Mouse (Mus musculus): Measurements from ENCODE around the gene Coro1c. TPM values are rescaled to one million over a fixed set of nuclear protein-coding genes. Genes with fewer than 3 reads are reported as not detected.
A peak's percentile ranks its signal among the peaks of the same experiment; 100 is the strongest.

Gene Coro1c
- total and polyA plus RNA-seq, 2 experiments from 2014 or later: 149 to 151 TPM

GRCm38 (mm10) chr5:113808177-113808576 is 100.4 kb downstream of the Coro1c start:
- no peaks in the 10 kb centered on the region for H3K4me1 ChIP-seq (ENCODE audit: insufficient read depth, low read length)
- no peak overlapping the region for H3K4me3 ChIP-seq (ENCODE audit: low read length)
- no peak overlapping the region for H3K9ac ChIP-seq (replicated peaks; ENCODE audit: low read length)
- no peak overlapping the region for H3K27ac ChIP-seq
- H3K4me2 ChIP-seq (ENCODE audit: low read depth, low read length): no peak overlapping the region
- no peak for TF ChIP-seq CTCF (IDR thresholded peaks at IDR 0.05; ENCODE audit: low read depth)
- H3K36me3 ChIP-seq (ENCODE audit: insufficient read depth, low read length): no peaks in the 10 kb centered on the region
- ATAC-seq (no peak), DNase-seq (ENCODE audit: low spot score) (no peak)
- 87% methylated on average over 2 of the region's 2 CpGs for WGBS
- no peaks in the 10 kb centered on the region for H3K27me3 ChIP-seq (ENCODE audit: insufficient read depth, low read length)
- 0 out of 2 replicates have a peak, but pooled peaks cover 3% of the 10 kb centered on the region for H3K9me3 ChIP-seq (ENCODE audit: low read length)

- Histone ChIP-seq H3K27ac (no peak overlapping the region), H3K4me3 (ENCODE audit: low read length) (no peak overlapping the region), H3K36me3 (ENCODE audit: insufficient read depth, low read length) (no peaks in the 10 kb centered on the region), H3K9ac (replicated peaks; ENCODE audit: low read length) (no peak overlapping the region), H3K27me3 (ENCODE audit: insufficient read depth, low read length) (no peaks in the 10 kb centered on the region), H3K9me3 (ENCODE audit: low read length) (0 out of 2 replicates have a peak, but pooled peaks cover 3% of the 10 kb centered on the region), H3K4me1 (ENCODE audit: insufficient read depth, low read length) (no peaks in the 10 kb centered on the region), H3K4me2 (ENCODE audit: low read depth, low read length) (no peak overlapping the region)
- DNase-seq (ENCODE audit: low spot score) (no peak), ATAC-seq (no peak)
- WGBS: 67% methylated on average over 9 of the region's 9 CpGs
- no peak for TF ChIP-seq CTCF (IDR thresholded peaks at IDR 0.05; ENCODE audit: low read depth)
Observed at GRCm38 (mm10) chr5:113807712-113808111, 100.8 kb downstream of the Coro1c start.

GRCm38 (mm10) chr5:113806414-113806813 is 102.1 kb downstream of the Coro1c start:
- no peak for ATAC-seq
- H3K27ac ChIP-seq: no peak overlapping the region
- no peaks in the 10 kb centered on the region for H3K27me3 ChIP-seq (ENCODE audit: insufficient read depth, low read length)
- 35% methylated on average over 10 of the region's 10 CpGs for WGBS
- TF ChIP-seq CTCF (IDR thresholded peaks at IDR 0.05; ENCODE audit: low read depth): no peak
- DNase-seq (ENCODE audit: low spot score): no peak
- H3K9ac ChIP-seq (replicated peaks; ENCODE audit: low read length): no peak overlapping the region
- H3K4me3 ChIP-seq (ENCODE audit: low read length): no peak overlapping the region
- H3K9me3 ChIP-seq (ENCODE audit: low read length): 0 out of 2 replicates have a peak, but pooled peaks cover 3% of the 10 kb centered on the region
- H3K4me1 ChIP-seq (ENCODE audit: insufficient read depth, low read length): no peaks in the 10 kb centered on the region
- H3K36me3 ChIP-seq (ENCODE audit: insufficient read depth, low read length): no peaks in the 10 kb centered on the region
- H3K4me2 ChIP-seq (ENCODE audit: low read depth, low read length): no peak overlapping the region

GRCm38 (mm10) chr5:113805301-113805700 is 103.3 kb downstream of the Coro1c start:
- WGBS: 83% methylated on average over 9 of the region's 9 CpGs
- no peak overlapping the region for H3K4me3 ChIP-seq (ENCODE audit: low read length)
- ATAC-seq: no peak

GRCm38 (mm10) chr5:113804395-113804966 is 104.1 kb downstream of the Coro1c start:
- 53% methylated on average over 7 of the region's 7 CpGs for WGBS
- no peak for TF ChIP-seq CTCF (IDR thresholded peaks at IDR 0.05; ENCODE audit: low read depth)
- Histone ChIP-seq H3K4me1 (ENCODE audit: insufficient read depth, low read length) (no peaks in the 10 kb centered on the region), H3K9ac (replicated peaks; ENCODE audit: low read length) (no peak overlapping the region), H3K4me3 (ENCODE audit: low read length) (no peak overlapping the region), H3K9me3 (ENCODE audit: low read length) (no peaks in the 10 kb centered on the region), H3K27ac (no peak overlapping the region), H3K36me3 (ENCODE audit: insufficient read depth, low read length) (no peaks in the 10 kb centered on the region), H3K27me3 (ENCODE audit: insufficient read depth, low read length) (no peaks in the 10 kb centered on the region), H3K4me2 (ENCODE audit: low read depth, low read length) (no peak overlapping the region)
- no peak for DNase-seq (ENCODE audit: low spot score)
- no peak for ATAC-seq

More at GRCm38 (mm10) chr5:113805301-113805700, 103.3 kb downstream of the Coro1c start:
- TF ChIP-seq CTCF (IDR thresholded peaks at IDR 0.05; ENCODE audit: low read depth): no peak
- Histone ChIP-seq H3K9ac (replicated peaks; ENCODE audit: low read length) (no peak overlapping the region), H3K4me1 (ENCODE audit: insufficient read depth, low read length) (no peaks in the 10 kb centered on the region), H3K9me3 (ENCODE audit: low read length) (no peaks in the 10 kb centered on the region), H3K36me3 (ENCODE audit: insufficient read depth, low read length) (no peaks in the 10 kb centered on the region), H3K4me2 (ENCODE audit: low read depth, low read length) (no peak overlapping the region), H3K27me3 (ENCODE audit: insufficient read depth, low read length) (no peaks in the 10 kb centered on the region), H3K27ac (no peak overlapping the region)
- DNase-seq (ENCODE audit: low spot score): no peak

- WGBS: 2% methylated on average over 10 of the region's 11 CpGs
- peak; percentile 42 for DNase-seq (ENCODE audit: low spot score)
- no peak within 1 kb of the TSS for H3K27ac ChIP-seq
- H3K27me3 ChIP-seq (ENCODE audit: insufficient read depth, low read length): no peaks in the 10 kb centered on the region
- no peaks in the 10 kb centered on the region for H3K4me1 ChIP-seq (ENCODE audit: insufficient read depth, low read length)
- no peak within 1 kb of the TSS; the same call in 1 of the 2 replicates for H3K4me2 ChIP-seq (ENCODE audit: low read depth, low read length)
- ATAC-seq: peak; percentile 58; the same call in 1 of the 2 replicates
- no peak within 1 kb of the TSS for H3K4me3 ChIP-seq (ENCODE audit: low read length)
- no peak within 1 kb of the TSS for H3K9ac ChIP-seq (replicated peaks; ENCODE audit: low read length)
- no peaks in the 10 kb centered on the region for H3K9me3 ChIP-seq (ENCODE audit: low read length)
- no peak for TF ChIP-seq CTCF (IDR thresholded peaks at IDR 0.05; ENCODE audit: low read depth)
- H3K36me3 ChIP-seq (ENCODE audit: insufficient read depth, low read length): no peaks in the 10 kb centered on the region
Observed at GRCm38 (mm10) chr5:113800280-113800679, 108.3 kb downstream of the Coro1c start, which contains the start of gene Tmem119. TSS of gene Tmem119 (minus strand) at chr5:113800516.

GRCm38 (mm10) chr5:113799691-113800090 is 108.9 kb downstream of the Coro1c start:
- TF ChIP-seq CTCF (IDR thresholded peaks at IDR 0.05; ENCODE audit: low read depth): no peak
- DNase-seq (ENCODE audit: low spot score) (no peak), ATAC-seq (peak; percentile 27; the same call in 1 of the 2 replicates)
- H3K4me1 ChIP-seq (ENCODE audit: insufficient read depth, low read length): no peaks in the 10 kb centered on the region
- no peak overlapping the region; the same call in 1 of the 2 replicates for H3K4me2 ChIP-seq (ENCODE audit: low read depth, low read length)
- 41% methylated on average over 5 of the region's 5 CpGs for WGBS
- H3K27me3 ChIP-seq (ENCODE audit: insufficient read depth, low read length): no peaks in the 10 kb centered on the region
- H3K9ac ChIP-seq (replicated peaks; ENCODE audit: low read length): no peak overlapping the region
- no peaks in the 10 kb centered on the region for H3K36me3 ChIP-seq (ENCODE audit: insufficient read depth, low read length)
- no peaks in the 10 kb centered on the region for H3K9me3 ChIP-seq (ENCODE audit: low read length)
- H3K27ac ChIP-seq: no peak overlapping the region
- H3K4me3 ChIP-seq (ENCODE audit: low read length): no peak overlapping the region

Data from hindbrain, postnatal 0 days (tissue).